Mouse (Mus musculus) ES-E14 (cell line): ENCODE measurements around the gene Mapk8ip1. TPM values are rescaled to one million over a fixed set of nuclear protein-coding genes. Genes with fewer than 3 reads are reported as not detected.

Experiments used
- DNase-seq: peaks from one replicate; pipeline ENCODE4 v3.0.0-alpha.2; 2013; ENCODE audit warnings: low read depth, low spot score
- H3K27ac ChIP-seq: 2 replicates; pipeline ENCODE4 v1.5.1; 2012; ENCODE audit warnings: low read depth, mild to moderate bottlenecking, low read length, moderate library complexity, mixed read lengths; ENCODE audit not compliant: poor library complexity, insufficient read depth, severe bottlenecking
- H3K36me3 ChIP-seq: 2 replicates; pipeline ENCODE4 v1.6.1; 2012; ENCODE audit warnings: mild to moderate bottlenecking, low read length, moderate library complexity, mixed read lengths; ENCODE audit not compliant: control insufficient read depth, poor library complexity, insufficient read depth, severe bottlenecking
- H3K4me1 ChIP-seq, 2 experiments: fragments of 150-350 bp in 1 of 2; sonication (generic) in 1 of 2; 2 replicates each; pipeline ENCODE4 v1.6.1; 2012; ENCODE audit warnings: low read length in 2 of 2, mild to moderate bottlenecking in 1 of 2, mixed read lengths in 1 of 2; ENCODE audit not compliant: control insufficient read depth in 2 of 2, insufficient read depth in 2 of 2, poor library complexity in 1 of 2
- H3K4me3 ChIP-seq, 2 experiments: fragments of 150-350 bp in 1 of 2; sonication (generic) in 1 of 2; 2 replicates each; pipeline ENCODE4 v1.5.1; 2012; ENCODE audit warnings: low read length in 2 of 2, low read depth in 1 of 2, mild to moderate bottlenecking in 1 of 2, mixed read lengths in 1 of 2; ENCODE audit not compliant: insufficient read depth in 1 of 2, poor library complexity in 1 of 2, severe bottlenecking in 1 of 2
- H3K9ac ChIP-seq: 2 replicates; pipeline ENCODE4 v1.6.1; 2012; ENCODE audit warnings: low read depth, mild to moderate bottlenecking, low read length, mixed read lengths; ENCODE audit not compliant: poor library complexity, insufficient read depth, severe bottlenecking
- H3K9me3 ChIP-seq: fragments of 150-350 bp; sonication (generic); 2 replicates; pipeline ENCODE4 v1.6.1; 2012; ENCODE audit warnings: low read depth, mild to moderate bottlenecking, low read length; ENCODE audit not compliant: control insufficient read depth, insufficient read depth
- CHD2 ChIP-seq: IDR thresholded peaks from 2 replicates; pipeline ENCODE4 v1.6.1; 2014; ENCODE audit warnings: mild to moderate bottlenecking, low read depth, low read length, inconsistent platforms
- HCFC1 ChIP-seq: IDR thresholded peaks from 2 replicates; pipeline ENCODE4 v1.6.1; 2012; ENCODE audit warnings: low read length, inconsistent platforms, borderline replicate concordance; ENCODE audit not compliant: insufficient read depth
- MAFK ChIP-seq: IDR thresholded peaks from 2 replicates; pipeline ENCODE4 v1.6.1; 2014; ENCODE audit warnings: mild to moderate bottlenecking, low read depth, low read length, inconsistent platforms; ENCODE audit not compliant: insufficient read depth
- ZC3H11A ChIP-seq: IDR thresholded peaks from 2 replicates; pipeline ENCODE4 v1.6.1; 2012; ENCODE audit warnings: low read depth, mild to moderate bottlenecking, inconsistent platforms, low read length, borderline replicate concordance
- ZNF384 ChIP-seq: IDR thresholded peaks from 2 replicates; pipeline ENCODE4 v1.6.1; 2012; ENCODE audit warnings: low read depth, low read length, inconsistent platforms
- in situ Hi-C, 2 experiments: fragments of 600-800 bp; cut with MboI; formaldehyde crosslinking; loops; one replicate each; pipeline ENCODE4 v1.15.1; 2025; ENCODE audit warnings: low sequenced_read_pairs in 2 of 2, inconsistent platforms in 1 of 2; ENCODE audit not compliant: unreplicated experiment in 2 of 2
- total RNA-seq: library from RNA; depleted of rRNA; stranded (reverse); fragments of 300-350 nt; gene quantifications from 2 replicates; pipeline ENCODE4 v1.2.3, GENCODE M21; 2012

The Mapk8ip1 gene
- total RNA-seq, 1 experiment, result 11.6 TPM

DNA sequence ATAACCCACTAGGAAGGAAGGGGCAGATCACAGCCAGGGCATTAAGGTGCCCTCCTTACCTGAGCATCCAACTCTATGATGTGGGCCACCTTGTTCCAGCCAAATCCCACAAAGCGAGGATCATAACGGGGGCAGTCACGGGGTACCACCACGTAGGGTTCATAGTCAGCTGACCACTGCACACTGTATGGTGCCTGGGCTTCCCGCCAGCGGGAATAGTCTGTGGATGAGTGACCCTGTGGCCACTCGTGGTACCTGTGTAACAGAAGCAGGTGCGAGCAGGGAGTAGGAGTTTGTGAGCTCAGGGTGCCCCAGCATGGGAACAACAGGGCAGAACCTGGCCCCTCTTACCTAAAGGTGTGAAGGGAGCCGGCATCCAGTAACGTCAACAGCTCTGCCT lies 35.5 kb downstream of the Mapk8ip1 start:
- peaks cover 22% of the 10 kb centered on the region; the same call in 1 of the 2 replicates for H3K36me3 ChIP-seq
- no peak overlapping the region for H3K27ac ChIP-seq
- H3K4me3 ChIP-seq, result no peak overlapping the region
- in situ Hi-C loops, result no loop called here
- H3K4me1 ChIP-seq, result peaks cover 5 to 15% of the 10 kb centered on the region in 2 experiments; a peak in 3 of 4 replicates
- no peaks in the 10 kb centered on the region for H3K9me3 ChIP-seq
- TF ChIP-seq HCFC1 (no peak), MAFK (no peak), CHD2 (no peak), ZC3H11A (no peak), ZNF384 (no peak)
- DNase-seq, result no peak
- H3K9ac ChIP-seq, result no peak overlapping the region

DNA sequence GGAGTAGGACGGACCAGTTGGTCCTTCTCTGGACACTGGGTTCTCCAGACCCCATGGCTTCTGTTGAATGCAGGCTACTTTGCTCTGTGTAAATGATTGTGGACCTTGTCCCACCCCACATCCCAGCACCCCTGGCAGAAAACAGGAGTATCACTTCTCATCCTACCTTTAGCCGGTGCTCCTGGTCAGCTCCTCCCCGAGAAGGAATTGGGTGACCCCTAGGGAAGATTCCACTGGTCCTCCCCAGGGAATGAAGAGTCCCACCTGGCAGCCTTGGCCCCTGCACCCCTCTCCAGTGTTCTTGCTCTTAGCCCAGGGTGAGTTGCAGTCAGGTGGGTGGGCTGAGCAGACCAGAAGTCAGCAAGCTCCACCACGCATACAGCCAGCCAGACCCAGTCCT lies 37.0 kb downstream of the Mapk8ip1 start:
- Histone ChIP-seq H3K9me3 (no peaks in the 10 kb centered on the region), H3K9ac (no peak overlapping the region), H3K36me3 (peaks cover 23% of the 10 kb centered on the region; the same call in 1 of the 2 replicates), H3K4me3 (no peak overlapping the region), H3K4me1 (peaks cover 5 to 11% of the 10 kb centered on the region in 2 experiments; a peak in 3 of 4 replicates), H3K27ac (no peak overlapping the region)
- in situ Hi-C loops, result no loop called here
- TF ChIP-seq MAFK, result no peak
- TF ChIP-seq ZC3H11A, result no peak
- TF ChIP-seq ZNF384, result no peak
- TF ChIP-seq CHD2, result no peak
- no peak for TF ChIP-seq HCFC1
- DNase-seq, result no peak

DNA sequence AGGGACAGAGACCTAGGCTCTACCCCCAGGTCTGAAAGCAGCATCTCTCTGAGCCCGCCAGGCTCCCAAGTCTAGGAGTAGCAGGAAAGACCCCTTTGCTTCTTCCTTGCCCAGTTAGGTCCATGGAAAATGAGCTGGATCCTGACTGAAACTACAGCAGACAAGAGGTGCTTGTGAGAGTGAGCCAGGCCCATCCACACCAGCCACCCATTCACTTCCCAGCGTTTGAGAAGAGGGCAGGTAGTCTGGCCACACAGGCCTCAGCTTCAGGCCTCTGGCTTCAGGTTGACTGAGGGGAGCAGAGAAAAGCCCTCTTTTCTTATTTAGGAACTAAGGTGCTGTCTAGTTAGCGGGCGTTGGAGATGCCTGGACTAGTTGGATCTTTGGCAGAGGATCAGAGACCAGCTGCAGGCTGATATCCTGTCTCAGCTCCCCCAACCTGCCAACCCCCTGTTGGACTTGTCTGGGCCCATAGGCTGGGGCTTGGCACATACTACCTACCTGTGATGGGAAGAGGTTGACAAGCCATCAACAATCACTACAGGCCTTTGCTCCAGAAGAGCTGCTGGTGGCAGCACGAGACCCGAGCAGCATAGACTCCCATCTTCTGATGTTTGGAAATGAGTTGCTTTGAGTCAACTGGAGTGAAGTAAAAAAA lies 38.4 kb downstream of the Mapk8ip1 start:
- in situ Hi-C loops, result no loop called here

DNA sequence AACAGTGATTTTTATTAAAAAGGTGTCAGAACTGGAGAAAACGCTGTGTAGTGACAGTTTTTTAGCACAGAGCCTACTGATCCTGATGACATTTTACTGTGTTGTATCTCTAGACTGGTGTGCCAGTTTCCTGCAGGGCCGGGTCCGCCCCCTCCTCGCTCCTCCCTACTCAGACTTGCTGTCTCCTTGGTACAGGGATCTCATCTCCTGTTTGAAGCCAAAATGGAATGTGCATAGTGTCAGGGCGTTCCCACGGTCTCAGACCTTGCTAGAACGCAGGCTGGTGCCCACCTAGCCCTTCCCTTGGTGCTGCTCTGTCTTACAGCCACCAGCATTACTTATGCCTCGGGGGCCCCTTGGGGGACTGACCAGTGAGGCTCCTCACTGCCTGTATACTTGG lies 39.3 kb downstream of the Mapk8ip1 start:
- Histone ChIP-seq H3K9ac (no peak overlapping the region), H3K36me3 (peaks cover 31% of the 10 kb centered on the region; the same call in 1 of the 2 replicates), H3K27ac (no peak overlapping the region), H3K4me3 (no peak overlapping the region), H3K9me3 (no peaks in the 10 kb centered on the region), H3K4me1 (peaks cover 4 to 5% of the 10 kb centered on the region in 2 experiments; a peak in 2 of 4 replicates)
- in situ Hi-C loops, result no loop called here
- no peak for TF ChIP-seq MAFK
- TF ChIP-seq HCFC1, result no peak
- TF ChIP-seq ZC3H11A, result no peak
- no peak for TF ChIP-seq CHD2
- no peak for TF ChIP-seq ZNF384
- no peak for DNase-seq

More for the DNA sequence above, 38.4 kb downstream of the Mapk8ip1 start:
- Histone ChIP-seq H3K9me3 (no peaks in the 10 kb centered on the region), H3K36me3 (peaks cover 28% of the 10 kb centered on the region; the same call in 1 of the 2 replicates), H3K9ac (no peak overlapping the region), H3K4me3 (no peak overlapping the region), H3K27ac (no peak overlapping the region), H3K4me1 (peaks cover 5 to 13% of the 10 kb centered on the region in 2 experiments; a peak in 3 of 4 replicates)
- DNase-seq, result no peak
- TF ChIP-seq HCFC1 (no peak), ZC3H11A (no peak), MAFK (no peak), CHD2 (no peak), ZNF384 (no peak)

DNA sequence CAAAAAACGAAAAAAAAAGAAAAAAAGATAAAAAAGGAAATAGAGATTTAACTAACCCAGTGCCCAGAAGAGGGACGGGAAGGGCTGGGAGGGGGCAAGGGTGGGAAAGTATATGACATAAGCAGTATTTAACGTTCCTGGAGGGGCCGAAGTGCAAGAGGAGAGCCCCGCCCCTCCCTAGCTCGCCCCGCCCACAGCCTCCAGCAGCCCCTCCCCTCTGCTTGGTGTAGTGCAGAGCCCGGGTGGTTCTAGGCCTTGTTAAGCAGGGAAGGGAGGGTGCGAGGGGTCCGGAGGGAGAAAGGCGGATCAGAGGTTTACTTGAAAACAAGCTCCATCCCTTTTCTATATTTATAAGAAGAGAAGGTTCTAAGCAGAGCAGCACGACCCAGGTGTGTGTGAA lies 40.2 kb downstream of the Mapk8ip1 start:
- H3K9ac ChIP-seq, result no peak overlapping the region
- in situ Hi-C loops, result no loop called here
- no peak for DNase-seq
- H3K27ac ChIP-seq, result no peak overlapping the region
- peaks cover 27% of the 10 kb centered on the region; the same call in 1 of the 2 replicates for H3K36me3 ChIP-seq
- TF ChIP-seq ZC3H11A, result no peak
- TF ChIP-seq HCFC1, result no peak
- no peak for TF ChIP-seq MAFK
- TF ChIP-seq CHD2, result no peak
- TF ChIP-seq ZNF384, result no peak
- H3K9me3 ChIP-seq, result no peaks in the 10 kb centered on the region
- H3K4me1 ChIP-seq, result peaks cover 3% of the 10 kb centered on the region in 2 experiments; a peak in 2 of 4 replicates
- H3K4me3 ChIP-seq, result no peak overlapping the region
